Mouse (Mus musculus) megakaryocyte, embryonic 14.5 days (primary cell): ENCODE measurements around the gene Pcnx4.

Source experiments
- FLI1 ChIP-seq: IDR thresholded peaks from 2 replicates; pipeline ENCODE4 v1.6.1; 2012; ENCODE audit warnings: low read length, inconsistent platforms, mixed read lengths
- GATA1 ChIP-seq: IDR thresholded peaks from 3 replicates; pipeline ENCODE4 v1.6.1; 2012; ENCODE audit warnings: mixed read lengths, low read length, inconsistent platforms, borderline replicate concordance

- TF ChIP-seq GATA1 (no peak), FLI1 (no peak)
Measured at GRCm38 (mm10) chr12:72585339-72585738, 49.2 kb downstream of the Pcnx4 start.
